Mouse (Mus musculus): Measurements from ENCODE around the gene Trmt1l. TPM values are rescaled to one million over a fixed set of nuclear protein-coding genes. Genes with fewer than 3 reads are reported as not detected.
"Not testable (repeated sequence)": the region's sequence is repeated elsewhere in the genome, so short reads cannot be mapped to it uniquely, and the experiment has no call there.

The Trmt1l gene
- polyA plus RNA-seq, 1 experiment from 2014 or later: 51.3 TPM

GRCm38 (mm10) chr1:151461265-151461664 lies 32.9 kb downstream of the Trmt1l start:
- Histone ChIP-seq H3K9me3 (replicated peaks) (no peaks in the 10 kb centered on the region), H3K4me2 (no peak overlapping the region), H3K4me1 (no peaks in the 10 kb centered on the region), H3K4me3 (no peak overlapping the region), H3K27me3 (no peaks in the 10 kb centered on the region), H3K36me3 (ENCODE audit: poor library complexity, severe bottlenecking) (peaks cover 52% of the 10 kb centered on the region), H3K9ac (no peak overlapping the region), H3K27ac (no peak overlapping the region)
- ATAC-seq: no peak; the same call in 1 of the 2 replicates
- WGBS: 70% methylated on average over 9 of the region's 9 CpGs

DNA sequence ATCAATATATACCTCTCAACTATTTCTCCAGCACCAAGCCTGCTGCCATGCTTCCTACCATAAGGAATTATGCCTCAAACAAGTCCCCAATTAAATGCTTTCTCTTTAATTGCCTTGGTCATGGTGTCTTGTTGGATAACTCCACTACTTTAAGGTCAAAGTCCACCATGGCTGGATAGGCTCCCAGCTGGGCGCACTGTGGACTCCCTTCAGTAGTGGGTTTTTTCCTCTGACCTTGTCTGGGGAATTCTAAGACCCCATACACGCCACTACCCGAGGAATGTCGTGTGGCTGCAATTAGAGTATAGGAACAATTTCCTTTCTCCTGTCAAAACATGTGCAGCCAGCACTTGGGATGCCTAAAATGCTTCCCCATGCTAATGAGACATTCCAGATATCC lies 36.6 kb downstream of the Trmt1l start:
- Histone ChIP-seq H3K36me3 (ENCODE audit: poor library complexity, severe bottlenecking) (peaks cover 39% of the 10 kb centered on the region), H3K27me3 (no peaks in the 10 kb centered on the region), H3K4me1 (no peaks in the 10 kb centered on the region), H3K9ac (no peak overlapping the region), H3K4me2 (no peak overlapping the region), H3K4me3 (no peak overlapping the region), H3K27ac (no peak overlapping the region), H3K9me3 (replicated peaks) (no peaks in the 10 kb centered on the region)
- WGBS: 67% methylated on average over 4 of the region's 4 CpGs
- no peak for ATAC-seq

DNA sequence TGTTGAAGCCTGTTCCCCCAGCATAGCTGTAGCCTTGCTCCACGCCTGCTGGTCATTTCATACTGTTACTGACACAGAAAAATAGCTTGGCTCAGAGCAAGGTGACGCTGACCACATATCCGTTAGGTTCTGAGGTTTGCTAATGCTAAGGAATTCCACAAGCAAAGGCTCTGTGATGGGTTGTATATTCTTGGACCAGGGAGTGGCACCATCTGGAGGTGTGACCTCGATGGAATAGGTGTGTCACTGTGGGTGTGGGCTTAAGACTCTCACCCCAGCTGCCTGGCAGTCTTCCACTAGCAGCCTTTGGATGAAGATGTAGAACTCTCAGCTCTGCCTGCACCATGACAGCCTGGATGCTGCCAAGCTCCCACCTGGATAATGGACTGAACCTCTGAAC lies 38.2 kb downstream of the Trmt1l start:
- H3K9ac ChIP-seq: no peak overlapping the region
- H3K4me2 ChIP-seq: no peak overlapping the region
- H3K9me3 ChIP-seq (replicated peaks): no peaks in the 10 kb centered on the region
- no peaks in the 10 kb centered on the region for H3K4me1 ChIP-seq
- no peak for ATAC-seq
- peaks cover 35% of the 10 kb centered on the region for H3K36me3 ChIP-seq (ENCODE audit: poor library complexity, severe bottlenecking)
- no peaks in the 10 kb centered on the region for H3K27me3 ChIP-seq
- no peak overlapping the region for H3K27ac ChIP-seq
- 90% methylated on average over 4 of the region's 4 CpGs for WGBS
- H3K4me3 ChIP-seq: no peak overlapping the region

GRCm38 (mm10) chr1:151471429-151471828 lies 43.1 kb downstream of the Trmt1l start:
- no peak for ATAC-seq
- Histone ChIP-seq H3K9me3 (replicated peaks) (no peaks in the 10 kb centered on the region), H3K27ac (no peak overlapping the region), H3K4me1 (no peaks in the 10 kb centered on the region), H3K4me3 (no peak overlapping the region), H3K9ac (no peak overlapping the region), H3K27me3 (no peaks in the 10 kb centered on the region), H3K36me3 (ENCODE audit: poor library complexity, severe bottlenecking) (peaks cover 73% of the 10 kb centered on the region), H3K4me2 (no peak overlapping the region)
- WGBS: 55% methylated on average over 7 of the region's 7 CpGs

DNA sequence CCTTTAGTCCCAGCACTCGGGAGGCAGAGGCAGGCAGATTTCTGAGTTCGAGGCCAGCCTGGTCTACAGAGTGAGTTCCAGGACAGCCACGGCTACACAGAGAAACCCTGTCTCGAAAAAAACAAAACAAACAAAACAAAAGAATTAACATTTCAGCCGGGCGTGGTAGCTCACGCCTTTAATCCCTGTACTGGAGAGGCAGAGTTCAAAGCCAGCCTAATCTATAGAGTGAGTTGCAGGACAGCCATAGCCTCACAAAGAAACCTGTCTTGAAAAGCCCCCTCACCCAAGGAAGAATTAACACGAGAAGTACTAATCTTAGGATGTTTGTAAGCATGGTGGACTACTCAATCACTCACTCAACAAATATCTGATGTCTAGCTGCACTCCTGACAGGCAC lies 44.0 kb downstream of the Trmt1l start:
- not testable (repeated sequence) for H3K4me2 ChIP-seq; ATAC-seq; H3K27ac ChIP-seq; H3K9ac ChIP-seq; H3K4me1 ChIP-seq; H3K9me3 ChIP-seq (replicated peaks); H3K27me3 ChIP-seq; H3K4me3 ChIP-seq
- H3K36me3 ChIP-seq (ENCODE audit: poor library complexity, severe bottlenecking): peaks cover 76% of the 10 kb centered on the region
- WGBS: 86% methylated on average over 8 of the region's 8 CpGs

- Histone ChIP-seq H3K9ac (no peak overlapping the region), H3K9me3 (replicated peaks) (no peaks in the 10 kb centered on the region), H3K27me3 (no peaks in the 10 kb centered on the region), H3K4me3 (no peak overlapping the region), H3K27ac (no peak overlapping the region), H3K4me2 (no peak overlapping the region), H3K36me3 (ENCODE audit: poor library complexity, severe bottlenecking) (peaks cover 14% of the 10 kb centered on the region), H3K4me1 (no peaks in the 10 kb centered on the region)
- no peak for ATAC-seq
- WGBS: 98% methylated on average over 1 of the region's 1 CpGs
Measured at GRCm38 (mm10) chr1:151482497-151482896, 54.2 kb downstream of the Trmt1l start.

- H3K4me2 ChIP-seq: no peak overlapping the region
- ATAC-seq: no peak
Measured at GRCm38 (mm10) chr1:151483568-151483967, 55.2 kb downstream of the Trmt1l start.

GRCm38 (mm10) chr1:151484754-151485153 lies 56.4 kb downstream of the Trmt1l start:
- Histone ChIP-seq H3K27ac (no peak overlapping the region), H3K36me3 (ENCODE audit: poor library complexity, severe bottlenecking) (peaks cover 11% of the 10 kb centered on the region), H3K9me3 (replicated peaks) (no peaks in the 10 kb centered on the region), H3K4me3 (no peak overlapping the region), H3K4me1 (0 out of 2 replicates have a peak, but pooled peaks cover under 1% of the 10 kb centered on the region), H3K27me3 (no peaks in the 10 kb centered on the region), H3K4me2 (no peak overlapping the region), H3K9ac (no peak overlapping the region)
- 94% methylated on average over 5 of the region's 5 CpGs for WGBS
- no peak for ATAC-seq

More at GRCm38 (mm10) chr1:151483568-151483967, 55.2 kb downstream of the Trmt1l start:
- 62% methylated on average over 1 of the region's 1 CpGs for WGBS
- H3K36me3 ChIP-seq (ENCODE audit: poor library complexity, severe bottlenecking): peaks cover 11% of the 10 kb centered on the region
- H3K4me1 ChIP-seq: no peaks in the 10 kb centered on the region
- H3K27ac ChIP-seq: no peak overlapping the region
- H3K4me3 ChIP-seq: no peak overlapping the region
- no peaks in the 10 kb centered on the region for H3K27me3 ChIP-seq
- H3K9ac ChIP-seq: no peak overlapping the region
- H3K9me3 ChIP-seq (replicated peaks): no peaks in the 10 kb centered on the region

GRCm38 (mm10) chr1:151489806-151490205 lies 61.5 kb downstream of the Trmt1l start:
- no peak for ATAC-seq
- no peak overlapping the region for H3K4me2 ChIP-seq

GRCm38 (mm10) chr1:151492419-151492818 lies 64.1 kb downstream of the Trmt1l start:
- Histone ChIP-seq H3K4me3 (no peak overlapping the region), H3K36me3 (ENCODE audit: poor library complexity, severe bottlenecking) (no peaks in the 10 kb centered on the region), H3K9ac (no peak overlapping the region), H3K4me2 (no peak overlapping the region), H3K4me1 (peaks cover 36% of the 10 kb centered on the region), H3K27ac (no peak overlapping the region), H3K9me3 (replicated peaks) (no peaks in the 10 kb centered on the region), H3K27me3 (no peaks in the 10 kb centered on the region)
- 52% methylated on average over 1 of the region's 1 CpGs for WGBS
- ATAC-seq: no peak

More at GRCm38 (mm10) chr1:151489806-151490205, 61.5 kb downstream of the Trmt1l start:
- Histone ChIP-seq H3K9ac (no peak overlapping the region), H3K36me3 (ENCODE audit: poor library complexity, severe bottlenecking) (no peaks in the 10 kb centered on the region), H3K9me3 (replicated peaks) (no peaks in the 10 kb centered on the region), H3K4me1 (peaks cover 22% of the 10 kb centered on the region), H3K27me3 (no peaks in the 10 kb centered on the region), H3K4me3 (no peak overlapping the region), H3K27ac (no peak overlapping the region)
- 82% methylated on average over 6 of the region's 6 CpGs for WGBS

- no peaks in the 10 kb centered on the region for H3K36me3 ChIP-seq (ENCODE audit: poor library complexity, severe bottlenecking)
- no peak overlapping the region for H3K9ac ChIP-seq
Measured at GRCm38 (mm10) chr1:151493826-151494225, 65.5 kb downstream of the Trmt1l start.

GRCm38 (mm10) chr1:151494711-151495110 lies 66.4 kb downstream of the Trmt1l start:
- H3K36me3 ChIP-seq (ENCODE audit: poor library complexity, severe bottlenecking): no peaks in the 10 kb centered on the region
- H3K4me2 ChIP-seq: peak overlapping the region; percentile 10; the same call in 1 of the 2 replicates
- H3K4me1 ChIP-seq: peaks cover 51% of the 10 kb centered on the region
- no peak overlapping the region for H3K27ac ChIP-seq
- H3K9ac ChIP-seq: no peak overlapping the region
- no peak for ATAC-seq
- H3K27me3 ChIP-seq: no peaks in the 10 kb centered on the region
- H3K4me3 ChIP-seq: no peak overlapping the region
- WGBS: 58% methylated on average over 6 of the region's 6 CpGs
- H3K9me3 ChIP-seq (replicated peaks): no peaks in the 10 kb centered on the region

More at GRCm38 (mm10) chr1:151493826-151494225, 65.5 kb downstream of the Trmt1l start:
- Histone ChIP-seq H3K4me1 (peaks cover 46% of the 10 kb centered on the region), H3K27me3 (no peaks in the 10 kb centered on the region), H3K9me3 (replicated peaks) (no peaks in the 10 kb centered on the region), H3K4me2 (no peak overlapping the region), H3K27ac (no peak overlapping the region), H3K4me3 (no peak overlapping the region)
- ATAC-seq: no peak

- ATAC-seq: no peak
- Histone ChIP-seq H3K4me1 (peaks cover 46% of the 10 kb centered on the region), H3K36me3 (ENCODE audit: poor library complexity, severe bottlenecking) (no peaks in the 10 kb centered on the region), H3K4me2 (no peak overlapping the region), H3K27me3 (no peaks in the 10 kb centered on the region), H3K9me3 (replicated peaks) (no peaks in the 10 kb centered on the region), H3K27ac (no peak overlapping the region), H3K9ac (no peak overlapping the region), H3K4me3 (no peak overlapping the region)
- 86% methylated on average over 2 of the region's 2 CpGs for WGBS
Measured at GRCm38 (mm10) chr1:151495635-151496285, 67.4 kb downstream of the Trmt1l start.

Measured in forebrain, embryonic 13.5 days (tissue).